Mouse (Mus musculus) embryo, embryonic 10.5 days (tissue): ENCODE results near the gene Tedc2.

Source experiments
- DNase-seq: peaks from one replicate; pipeline ENCODE4 v3.0.0-alpha.2; 2015; ENCODE audit warnings: low spot score

Gene Tedc2

DNA sequence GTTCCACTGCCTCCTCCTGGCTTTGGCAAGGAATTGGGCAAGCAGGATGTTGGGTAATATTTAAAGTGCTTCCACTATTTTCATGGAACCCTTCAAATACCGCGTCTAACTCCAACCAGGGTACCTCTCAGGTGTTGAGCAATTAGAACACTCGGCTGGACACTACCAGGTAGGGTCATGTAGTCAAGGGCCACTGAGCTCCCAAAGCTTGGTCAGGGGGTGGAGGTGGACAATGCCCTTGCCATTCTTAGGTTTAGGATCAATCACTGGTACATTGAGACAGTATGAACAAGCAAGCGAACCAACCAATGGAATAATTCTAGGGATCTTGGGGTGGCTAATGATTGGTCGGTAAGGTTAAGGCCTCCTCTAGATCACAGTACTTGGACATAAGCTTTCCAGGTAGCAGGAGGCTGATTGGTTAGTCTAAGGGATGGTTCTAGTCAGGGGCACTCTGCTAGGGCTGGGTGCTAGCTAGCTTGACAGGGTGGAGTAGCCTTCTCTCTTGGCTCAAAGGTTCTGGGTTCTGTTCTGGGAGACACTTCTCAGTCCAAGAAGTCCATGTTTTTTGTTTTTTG is 8.1 kb downstream of the Tedc2 start:
- peak; percentile 14 for DNase-seq

DNA sequence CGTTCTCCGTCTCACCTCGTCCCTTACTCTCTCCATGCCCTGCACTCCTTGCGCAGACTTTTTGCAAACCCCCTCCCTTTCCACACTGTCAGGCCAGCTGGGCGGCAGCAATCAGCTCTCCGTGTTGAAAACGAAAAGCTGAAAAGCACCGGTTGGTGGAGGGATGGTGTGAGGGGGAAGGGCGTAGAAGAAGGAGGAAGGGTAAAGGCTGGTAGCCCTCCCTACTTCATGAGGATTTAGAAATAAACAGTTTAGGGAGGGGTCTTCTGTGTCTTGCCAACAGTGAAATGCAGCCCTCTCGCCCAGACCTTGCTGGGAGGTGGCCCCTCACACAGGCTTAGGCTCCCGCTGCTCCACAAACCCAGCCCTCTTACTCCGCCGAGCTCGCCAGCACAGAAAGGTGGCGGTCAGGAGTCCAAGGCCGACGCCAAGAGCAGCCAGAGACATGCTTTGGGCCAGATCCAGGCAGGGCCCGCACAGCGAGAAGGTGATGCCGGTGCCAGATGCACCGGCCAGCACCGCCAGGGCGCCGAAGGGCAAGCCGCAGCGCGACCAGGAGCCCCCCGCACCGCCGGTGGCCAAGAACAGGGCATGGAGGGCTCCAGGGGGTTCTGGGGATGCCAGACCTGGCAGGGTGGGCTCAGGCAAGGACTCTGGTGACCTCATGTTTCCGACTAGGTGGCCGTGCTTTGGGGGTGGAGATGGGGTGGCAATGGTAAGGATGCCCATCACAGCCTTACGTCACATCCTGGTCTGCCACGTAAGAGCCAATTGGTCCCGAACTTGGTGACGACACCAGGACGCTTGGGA is 8.8 kb downstream of the Tedc2 start:
- DNase-seq, result peak; percentile 87

DNA sequence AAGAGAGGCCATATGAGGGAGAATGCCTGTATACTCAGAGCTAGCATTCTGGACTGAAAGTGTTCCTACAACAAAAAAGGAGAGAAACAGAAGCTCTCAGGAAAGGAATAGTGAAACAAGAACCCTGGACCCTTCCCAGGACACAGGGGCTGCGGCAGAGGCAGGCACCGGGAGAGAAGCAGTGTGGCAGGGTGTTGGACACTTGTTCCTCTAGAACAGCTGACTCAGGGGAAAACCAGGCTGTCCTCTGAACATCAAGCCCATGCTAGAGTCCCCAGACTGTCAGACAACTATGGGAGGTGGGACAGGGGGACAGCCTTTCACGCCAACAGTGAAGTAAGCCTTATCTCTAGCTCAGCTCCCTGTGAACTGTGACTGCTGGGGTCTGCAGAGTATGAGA is 10.1 kb downstream of the Tedc2 start:
- DNase-seq, result no peak

DNA sequence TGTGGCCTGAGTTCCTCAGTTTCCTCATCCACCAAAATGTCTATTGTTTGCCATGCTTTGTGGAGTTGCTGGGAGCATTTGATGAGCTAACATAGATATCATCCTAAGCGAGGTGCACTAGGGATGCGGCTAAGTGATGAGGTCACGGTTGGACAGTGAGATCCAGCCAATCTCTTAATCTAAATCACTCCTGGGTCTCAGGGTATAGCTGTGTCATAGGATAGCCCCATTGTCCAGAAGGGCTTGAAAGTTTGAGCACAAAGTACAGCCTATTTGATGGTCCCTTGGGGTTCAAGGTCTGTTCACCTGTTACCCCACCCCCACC is 10.8 kb downstream of the Tedc2 start:
- no peak for DNase-seq

DNA sequence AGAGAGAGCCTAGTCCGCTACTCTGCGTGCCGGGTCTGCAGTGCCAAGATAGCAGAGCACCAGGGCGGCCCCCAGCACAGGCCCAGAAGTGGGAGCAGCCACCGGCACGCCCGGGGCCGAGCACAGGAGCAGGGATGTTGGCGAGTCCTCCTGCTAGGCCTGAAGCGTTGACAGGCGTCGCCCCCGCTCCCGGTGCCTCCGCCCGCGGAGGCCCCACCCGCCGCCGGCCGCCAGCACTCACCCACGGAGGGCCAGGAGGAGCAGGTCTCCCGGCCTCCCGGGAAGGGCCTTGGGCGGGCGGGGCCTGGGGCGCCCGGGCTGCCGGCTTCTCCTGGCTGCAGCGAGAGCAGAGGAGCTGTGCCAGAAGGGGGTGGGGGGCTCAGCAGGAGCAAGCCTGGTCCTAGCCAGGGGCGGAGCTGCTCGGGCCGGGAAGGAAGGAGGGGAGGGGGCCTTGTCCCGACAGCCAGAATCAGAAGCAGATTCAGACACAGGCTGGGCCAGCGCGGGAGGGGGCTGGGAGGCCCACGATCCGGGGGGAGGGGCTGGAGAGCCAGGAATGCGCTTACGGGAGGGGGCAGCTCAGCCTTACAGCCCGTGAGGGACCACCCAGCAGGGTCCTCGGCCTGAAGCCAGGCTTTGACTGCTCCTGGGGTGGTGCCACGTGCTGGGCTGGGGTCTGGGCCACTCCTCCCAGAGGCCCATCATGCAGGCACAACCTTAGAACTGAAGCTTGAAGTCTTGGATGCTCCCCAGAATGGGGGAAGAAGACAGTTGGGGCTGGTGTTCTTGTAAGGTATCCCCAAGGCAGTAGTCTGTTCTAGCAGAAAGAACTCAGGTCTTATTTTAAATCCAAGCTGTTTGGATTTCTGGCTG is 11.4 kb downstream of the Tedc2 start, which contains the start of gene Ntn3:
TSS of gene Ntn3 (minus strand) at position 489 of the 873 bp plus-strand sequence.
- peak; percentile 86 for DNase-seq

DNA sequence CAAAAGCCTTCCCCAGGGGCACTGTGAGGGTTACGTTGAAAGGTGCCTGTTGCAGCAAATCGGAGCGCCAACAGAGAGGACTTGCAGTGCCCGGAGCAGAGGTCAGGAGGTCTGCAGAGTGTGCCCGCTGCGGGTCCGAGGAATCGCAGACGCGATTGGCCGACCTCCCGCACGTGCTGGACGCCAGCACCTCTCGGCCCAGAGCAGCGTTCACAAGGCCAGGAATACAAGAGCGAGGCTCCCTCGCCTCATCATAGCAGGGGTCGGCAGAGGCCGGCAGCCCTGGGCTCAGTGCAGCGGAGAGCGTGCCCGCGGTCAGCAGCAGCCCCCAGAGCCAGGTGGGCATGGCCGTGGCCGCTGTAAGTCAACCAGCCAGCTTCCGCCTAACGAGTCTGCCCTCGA is 12.0 kb downstream of the Tedc2 start:
- DNase-seq, result peak; percentile 62

DNA sequence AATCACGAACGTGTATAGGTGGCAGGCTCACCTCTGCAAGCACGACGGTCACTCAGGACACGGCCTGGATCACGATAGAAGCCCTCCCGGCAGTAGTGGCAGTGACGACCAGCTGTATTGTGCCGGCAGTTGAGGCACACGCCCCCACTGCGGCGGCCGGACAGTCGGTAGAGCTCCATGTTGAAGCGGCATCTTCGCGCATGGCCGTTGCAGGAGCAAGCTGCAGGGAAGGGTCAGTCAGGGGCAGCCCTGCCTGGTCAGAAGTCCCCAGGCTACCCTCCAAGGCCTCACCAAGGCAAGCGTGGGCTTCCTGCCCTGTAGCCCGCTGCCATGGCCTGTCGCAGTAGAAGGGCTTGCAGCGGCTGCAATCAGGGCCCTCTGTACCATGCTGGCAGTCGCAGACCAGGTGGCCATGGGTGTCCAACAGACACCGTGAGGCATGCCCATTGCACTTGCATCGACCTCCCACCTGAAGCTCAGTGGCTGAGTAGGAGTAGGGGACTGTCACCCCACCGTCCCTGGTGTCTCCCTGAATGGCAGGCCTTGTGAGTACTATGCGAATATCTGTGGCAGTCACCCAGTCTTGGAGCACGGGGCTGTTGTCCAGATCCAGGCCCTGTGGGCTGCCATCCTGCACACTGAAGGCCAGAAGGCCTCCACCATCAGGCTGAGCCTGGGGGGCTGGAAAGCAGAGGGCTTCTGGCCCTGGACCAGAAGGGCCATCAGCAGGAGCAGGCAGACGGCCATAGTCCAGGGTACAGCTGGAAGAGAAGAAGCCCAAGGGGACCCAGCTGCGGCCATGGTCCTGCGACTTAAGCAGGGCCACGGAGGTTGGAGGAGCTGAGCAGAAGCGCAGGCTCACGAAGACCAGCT is 12.6 kb downstream of the Tedc2 start:
- no peak for DNase-seq

DNA sequence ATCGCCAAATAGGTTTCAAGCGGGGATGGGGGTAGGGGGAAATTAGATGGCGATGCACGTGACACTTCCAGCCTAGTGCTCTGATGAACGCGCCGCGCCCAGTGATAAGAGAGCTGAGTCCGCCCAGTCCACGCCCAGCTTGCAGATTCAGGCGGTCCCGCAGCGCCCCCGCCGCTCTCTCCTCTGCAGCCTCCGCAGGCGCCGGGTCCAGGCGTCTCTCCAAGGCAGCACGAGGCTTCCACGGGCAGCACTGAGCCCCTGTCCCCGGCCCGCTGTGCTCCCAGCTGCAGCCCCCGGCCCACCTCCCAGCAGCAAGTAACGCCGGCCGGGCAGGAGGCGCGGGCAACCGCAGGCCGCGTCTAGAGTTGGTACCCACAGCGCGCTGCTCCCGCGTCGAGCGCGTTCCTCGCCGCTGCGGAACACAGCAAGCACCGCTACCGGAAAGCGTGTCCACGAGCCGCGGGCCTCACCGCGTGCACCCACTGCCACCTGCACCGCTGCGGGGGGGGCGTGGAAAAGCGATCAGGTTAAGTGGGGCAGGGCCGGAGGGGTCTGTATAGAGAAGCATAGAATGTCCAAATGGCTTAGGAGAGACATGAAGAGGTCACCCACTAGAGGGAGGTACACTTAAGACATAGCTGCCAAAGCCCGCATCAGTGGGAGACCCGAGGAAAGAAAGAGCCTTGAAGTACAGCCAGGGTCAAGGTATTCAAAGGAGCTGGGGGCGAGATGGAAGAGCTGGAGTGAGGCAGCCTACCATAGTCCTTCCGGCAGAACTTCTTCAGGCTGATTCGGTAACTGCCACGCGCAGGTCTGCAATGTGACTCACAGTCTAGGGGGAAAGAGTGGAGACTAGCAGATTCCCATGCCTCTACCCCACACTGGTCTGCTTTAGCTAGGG is 13.9 kb downstream of the Tedc2 start:
- DNase-seq, result peak; percentile 72

DNA sequence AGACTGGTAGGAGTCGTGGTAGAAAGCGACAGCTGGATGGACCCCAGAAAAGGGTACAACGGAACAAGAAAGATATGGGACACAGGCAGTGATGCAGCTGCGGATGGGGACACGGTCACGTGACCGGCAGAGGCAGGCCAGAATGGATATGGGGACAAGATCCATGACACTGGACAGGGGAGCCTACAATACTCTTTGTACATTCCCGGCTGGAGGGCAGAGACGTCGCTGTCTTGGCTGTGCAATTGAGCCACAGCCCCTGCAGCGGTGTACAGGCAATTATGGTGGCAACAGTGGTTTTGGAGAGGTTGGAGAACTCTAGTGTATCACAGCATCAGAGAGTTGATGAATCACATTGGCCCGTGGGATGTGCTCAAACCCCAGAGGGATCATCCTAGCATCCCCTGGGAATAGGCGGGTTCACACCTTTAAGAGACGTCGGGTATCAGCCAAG is 14.7 kb downstream of the Tedc2 start:
- no peak for DNase-seq

DNA sequence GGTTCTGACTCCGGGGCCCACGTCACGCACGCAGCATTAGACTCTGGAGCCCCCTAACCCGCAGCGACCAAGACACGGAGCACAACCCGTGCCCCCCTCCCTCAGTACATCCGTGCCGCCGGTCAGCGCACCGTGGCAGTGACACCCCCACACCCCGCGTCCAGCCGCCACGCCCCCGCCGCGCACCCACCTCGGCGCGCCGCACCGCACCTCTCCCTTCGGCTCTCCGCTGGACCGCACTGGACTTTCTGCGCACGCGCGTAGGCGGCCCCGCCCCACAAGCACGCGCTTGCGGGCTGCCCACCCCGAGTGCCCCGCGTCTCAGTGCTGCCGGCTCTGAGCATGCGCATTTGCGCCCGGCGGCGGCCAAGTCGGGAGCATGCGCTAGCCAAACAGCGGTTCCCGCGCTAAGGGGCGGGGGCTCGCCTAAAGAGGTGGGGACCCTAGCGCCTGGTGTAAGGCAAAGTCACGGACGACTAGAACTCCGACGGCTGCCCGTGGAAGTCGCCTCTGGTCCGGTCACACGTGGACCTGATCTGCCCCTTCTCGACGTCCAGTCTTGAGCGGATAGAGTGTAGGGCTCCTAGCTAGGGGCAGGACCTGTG is 15.3 kb downstream of the Tedc2 start, which contains the start of gene Tbc1d24:
TSS of gene Tbc1d24 (minus strand) at position 279 of the 605 bp plus-strand sequence.
- DNase-seq, result peak; percentile 95

DNA sequence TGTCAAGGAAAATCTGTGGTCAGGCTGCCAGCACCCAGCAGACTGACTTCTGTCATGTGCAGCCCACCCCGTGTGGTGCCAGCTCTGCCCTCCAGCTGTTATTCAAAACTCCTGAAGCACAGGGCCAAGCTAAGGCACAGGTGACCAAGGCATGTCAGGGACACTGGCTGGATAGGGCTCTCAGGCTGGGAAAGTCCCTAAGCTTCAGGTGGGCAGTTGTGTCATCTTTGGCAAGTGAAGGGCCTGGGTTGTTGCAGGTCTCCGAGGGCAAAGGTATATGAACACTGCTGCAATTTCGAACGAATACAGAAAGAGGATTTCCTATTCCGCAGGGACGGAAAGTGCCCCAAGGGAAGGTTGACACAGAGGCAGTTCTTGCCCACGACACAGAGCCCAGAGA is 15.8 kb downstream of the Tedc2 start:
- DNase-seq, result no peak

DNA sequence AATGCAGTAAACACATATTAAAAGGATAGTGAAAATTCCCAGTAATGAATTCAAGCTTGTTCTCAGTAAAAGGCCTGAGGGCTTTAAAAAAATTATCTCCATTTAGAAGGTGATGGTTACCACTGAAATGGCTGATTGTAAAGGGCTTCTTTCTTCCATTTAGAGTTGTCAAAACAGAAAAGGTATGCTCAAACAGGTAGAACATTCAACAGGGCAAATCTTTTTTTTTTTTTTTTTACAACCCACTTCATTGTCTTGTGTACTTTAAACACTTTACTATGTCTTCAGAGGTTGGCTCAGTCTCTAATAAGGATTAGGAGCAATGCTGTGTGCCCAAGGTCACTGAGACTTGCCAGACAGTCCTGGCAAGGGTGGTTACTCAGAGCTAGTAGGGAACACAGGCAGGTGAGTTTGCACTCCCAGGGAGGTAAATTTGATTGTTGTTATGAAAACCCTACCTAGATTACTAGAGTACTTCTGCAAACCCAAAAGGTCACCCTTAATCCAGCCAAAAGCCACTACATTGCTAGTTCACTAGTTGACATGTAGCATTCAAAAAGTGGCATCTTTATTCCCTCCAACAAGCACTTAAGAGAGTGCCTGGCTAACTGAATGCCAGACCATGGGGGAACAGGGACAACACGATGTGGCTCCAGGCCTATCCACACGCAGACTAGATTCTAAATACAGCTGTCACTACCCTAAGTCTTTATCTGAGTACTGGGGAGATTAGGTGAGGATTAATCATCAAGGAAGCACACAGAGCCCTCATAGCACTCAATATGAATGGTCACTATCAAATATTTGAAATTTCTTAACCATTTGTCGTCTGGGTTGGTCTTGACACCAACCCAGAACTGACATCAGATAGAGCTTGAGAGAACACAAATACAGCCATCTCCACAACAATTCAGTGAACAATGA is 16.8 kb downstream of the Tedc2 start:
- no peak for DNase-seq

DNA sequence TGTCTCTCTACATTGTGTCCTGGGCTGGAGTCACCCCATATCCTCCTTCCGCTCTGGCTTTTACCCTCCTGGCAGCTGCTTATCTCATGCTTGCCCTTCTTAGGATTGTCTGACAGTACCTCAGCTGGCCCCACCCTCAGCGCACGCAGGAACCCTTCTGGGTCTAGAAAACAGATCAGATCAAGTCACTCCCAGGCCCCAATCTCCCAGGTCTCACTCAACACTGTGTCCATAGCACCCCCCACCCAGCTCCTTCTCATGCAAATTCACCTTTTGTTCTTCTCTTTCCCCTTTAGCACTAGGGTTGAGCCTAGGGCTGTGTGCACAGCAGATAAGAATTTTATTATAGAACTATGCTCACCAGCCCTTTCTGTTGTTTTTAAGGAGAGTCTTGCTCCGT is 17.6 kb downstream of the Tedc2 start:
- DNase-seq, result no peak

DNA sequence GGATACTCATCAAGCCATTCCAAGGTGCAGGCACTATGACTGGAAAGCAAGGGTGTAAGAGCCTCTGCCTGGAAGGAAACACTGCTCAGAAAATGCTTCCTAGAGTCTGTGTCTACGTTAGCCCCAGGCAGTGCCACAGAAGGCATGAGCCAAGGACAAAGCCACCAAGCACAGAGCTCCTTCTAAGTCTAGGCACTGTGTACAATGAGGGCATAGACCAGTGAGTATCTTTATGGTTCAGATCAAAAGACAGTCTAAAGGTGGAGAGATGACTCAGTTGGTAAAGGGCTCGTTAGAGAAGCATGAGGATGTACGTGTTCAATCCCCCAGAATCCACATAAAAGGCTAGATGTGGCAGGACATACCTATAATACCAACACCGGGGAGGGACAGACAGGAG is 19.6 kb downstream of the Tedc2 start:
- no peak for DNase-seq

DNA sequence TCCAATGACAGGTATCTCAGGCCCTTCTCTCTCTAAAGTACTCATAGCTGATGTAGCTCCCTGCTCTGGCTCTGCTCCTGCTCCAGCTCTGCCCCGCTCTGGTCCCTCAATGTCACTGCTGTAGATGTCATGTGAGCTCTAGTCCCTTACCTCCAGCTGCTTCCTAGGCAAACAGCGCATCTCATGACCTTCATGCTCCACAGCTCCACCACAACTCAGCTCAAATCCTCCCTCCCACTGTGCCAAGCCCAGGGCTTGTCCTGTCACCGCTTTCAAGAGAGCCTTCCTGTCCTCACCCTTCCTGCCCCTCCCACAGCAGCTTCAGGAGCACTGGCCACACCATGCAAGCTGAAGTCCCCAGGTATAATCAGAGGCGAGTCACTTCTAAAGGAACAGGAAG is 20.9 kb downstream of the Tedc2 start:
- DNase-seq, result no peak

DNA sequence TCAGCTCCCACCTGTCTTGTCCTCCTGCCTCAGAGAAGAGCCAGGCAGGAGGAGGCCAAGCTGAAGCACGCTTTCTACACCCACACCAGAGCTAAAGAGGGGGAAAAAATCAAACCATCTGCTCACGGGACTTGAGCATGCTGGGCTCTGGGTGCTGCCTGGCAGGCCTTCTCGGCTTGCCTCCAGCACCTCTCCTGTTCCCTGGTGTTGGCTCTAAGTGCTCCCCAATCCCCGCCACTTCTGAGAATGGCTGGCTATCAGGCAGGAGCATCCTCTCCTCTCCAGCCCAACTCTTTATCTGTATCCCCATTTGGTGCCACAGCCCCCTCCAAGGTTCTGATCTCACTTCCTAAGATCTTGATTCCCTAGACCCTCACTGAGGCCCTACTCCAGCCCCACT is 21.4 kb downstream of the Tedc2 start:
- no peak for DNase-seq

DNA sequence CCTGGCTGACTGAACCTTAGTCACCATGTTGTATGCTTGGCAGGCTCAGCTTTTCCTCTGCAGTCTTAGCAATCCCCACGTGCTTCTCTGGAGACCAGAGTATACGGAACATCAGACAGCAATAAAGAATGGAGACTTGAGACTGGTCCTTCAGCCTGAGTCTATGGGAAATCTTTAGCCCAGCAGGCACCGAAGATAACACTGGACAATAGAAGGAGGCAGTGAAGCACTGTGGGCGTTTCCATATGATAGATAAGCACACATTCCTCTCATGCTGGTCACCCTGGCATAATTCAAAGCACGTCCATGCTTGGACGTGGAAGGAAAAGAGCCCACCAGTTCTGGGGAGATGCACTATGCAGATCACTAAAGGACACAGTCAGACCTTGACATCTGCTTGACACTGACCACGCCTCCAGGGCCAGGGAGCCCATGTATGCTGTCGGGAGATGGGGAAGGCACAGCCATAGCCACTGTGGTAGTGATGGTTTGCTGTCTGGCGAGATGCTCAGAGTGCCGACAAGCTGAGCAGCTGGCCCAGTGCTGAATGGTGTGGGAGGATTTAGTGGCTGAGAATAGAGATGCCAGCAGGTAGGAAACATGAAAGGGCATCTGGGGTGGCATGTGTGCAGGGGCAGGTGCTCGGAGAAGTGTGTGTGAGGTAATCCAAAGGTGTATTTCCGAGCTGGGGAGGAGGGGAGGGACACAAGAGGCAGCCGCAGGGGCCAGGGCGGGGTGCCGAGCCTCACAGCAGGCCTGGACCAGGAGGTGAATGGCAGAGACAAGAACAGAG is 23.4 kb downstream of the Tedc2 start:
- DNase-seq, result no peak

DNA sequence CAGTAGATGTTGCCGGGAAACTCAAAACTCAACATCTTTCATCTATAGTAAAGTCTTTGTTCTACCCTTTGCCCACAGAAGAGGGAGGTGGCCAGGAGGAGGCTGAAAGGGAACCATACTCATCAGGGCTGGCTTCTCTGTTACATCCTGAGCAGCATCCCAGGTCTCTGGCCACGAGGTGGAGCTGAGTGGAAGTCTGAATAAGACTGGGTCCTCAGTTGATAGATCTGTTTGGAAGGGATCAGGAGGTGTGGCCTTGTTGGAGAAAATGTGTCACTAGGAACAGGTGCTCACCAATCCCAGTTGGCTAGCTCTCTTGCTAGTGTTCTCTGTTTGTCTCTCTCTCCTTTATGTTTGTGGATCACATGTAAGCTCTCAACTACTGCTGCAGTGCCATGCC is 25.3 kb downstream of the Tedc2 start:
- no peak for DNase-seq
